Mouse (Mus musculus): ENCODE measurements around the gene Zfp94.

DNA sequence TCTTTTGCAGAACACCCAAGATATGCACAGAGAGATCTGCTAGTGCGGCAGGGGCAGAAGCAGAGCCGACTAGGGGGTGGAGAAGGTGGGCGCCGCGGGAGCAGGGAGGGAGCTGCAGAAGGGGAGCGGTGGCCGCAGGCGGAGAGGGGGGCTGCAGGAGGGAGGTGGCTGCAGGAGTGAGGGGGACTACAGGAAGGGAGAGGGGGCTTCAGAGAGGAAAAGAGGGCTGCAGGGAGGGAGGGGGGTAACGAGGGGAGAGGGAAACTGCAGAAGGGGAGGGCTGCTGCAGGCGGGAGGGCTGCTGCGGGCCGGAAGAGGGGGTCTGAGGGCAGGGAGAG is 17.9 kb downstream of the Zfp94 start:
- TF ChIP-seq CTCF (IDR thresholded peaks at IDR 0.05; ENCODE audit: insufficient read depth, low read depth, low read length) (no peak), POLR2A (IDR thresholded peaks at IDR 0.05; ENCODE audit: insufficient read depth, low read depth, low read length) (no peak)

All from olfactory bulb, adult 2 months (tissue).